Mouse (Mus musculus) megakaryocyte, embryonic 14.5 days (primary cell): Measurements from ENCODE around the gene Idua.

Source experiments
- FLI1 ChIP-seq: IDR thresholded peaks from 2 replicates; pipeline ENCODE4 v1.6.1; 2012; ENCODE audit warnings: low read length, inconsistent platforms, mixed read lengths
- GATA1 ChIP-seq: IDR thresholded peaks from 3 replicates; pipeline ENCODE4 v1.6.1; 2012; ENCODE audit warnings: mixed read lengths, low read length, inconsistent platforms, borderline replicate concordance

GRCm38 (mm10) chr5:108645651-108646342 is 14.3 kb upstream of the Idua start:
- TF ChIP-seq GATA1 (no peak), FLI1 (no peak)
